Comparison of ENCODE assay signal across 14 mouse cellular contexts in the genomic region with DNA sequence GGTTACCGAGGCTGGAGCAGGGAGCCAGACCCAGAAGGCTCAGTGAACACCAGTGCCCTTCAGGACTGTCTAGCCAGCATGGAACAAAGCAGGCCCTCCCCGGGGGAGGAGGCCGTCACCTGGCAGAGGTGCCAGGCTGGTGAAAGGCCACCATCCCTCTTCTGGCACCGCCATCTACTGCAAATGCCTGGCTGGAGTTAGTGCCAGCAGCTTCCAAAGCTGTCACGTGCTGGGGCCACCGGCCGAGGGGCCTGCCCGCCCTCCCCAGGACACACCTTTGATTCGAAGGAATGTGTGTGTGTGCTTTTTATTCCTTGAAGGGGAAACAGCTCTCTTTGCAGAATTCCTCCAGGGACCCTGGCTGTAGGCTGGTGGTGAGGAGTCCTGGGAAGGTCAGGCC. TPM values are rescaled to one million over a fixed set of nuclear protein-coding genes. Genes with fewer than 3 reads are reported as not detected.
A peak's percentile ranks its signal among the peaks of the same experiment; 100 is the strongest.
DNase-seq lines count a peak whose midpoint lies in the region; ATAC-seq lines count a peak whose summit lies in the region.
"Had no signal": no experiment of that assay in that cellular context is flagged by ENCODE, and none has a peak within 500 bp of the region (broad histone marks: within the 10 kb centered on the region; RNA-seq: fewer than 3 reads in every experiment).

No protein-coding gene starts in this region.

- no peak overlapping the region for H3K4me3 ChIP-seq in brown adipose tissue, adult 24 weeks (ENCODE audit: insufficient read depth, low read depth, low read length)
- no peak overlapping the region for H3K4me3 ChIP-seq in lung, embryonic 15.5 days
- H3K4me3 ChIP-seq: embryonic facial prominence, embryonic 13.5 days; heart, embryonic 15.5 days; myocyte had no signal

- H3K27ac ChIP-seq in brown adipose tissue, adult 24 weeks (replicated peaks; ENCODE audit: low read depth, low read length) = peak overlapping the region; percentile 98
- peak overlapping the region; percentile 58; the same call in 1 of the 2 replicates for H3K27ac ChIP-seq in lung, embryonic 15.5 days
- H3K27ac ChIP-seq: embryonic facial prominence, embryonic 13.5 days; heart, embryonic 15.5 days; macrophage had no signal

- no peaks in the 10 kb centered on the region for H3K9me3 ChIP-seq in lung, embryonic 15.5 days
- H3K9me3 ChIP-seq: embryonic facial prominence, embryonic 13.5 days; heart, embryonic 15.5 days had no signal

- WGBS in lung, embryonic 15.5 days = 55% methylated on average over 9 of the region's 9 CpGs

- peak; percentile 46 for DNase-seq in cerebellum, adult 9-10 months
- peak; percentile 96 to 98 for DNase-seq in kidney, adult 8-10 months
- no peak for DNase-seq in right cerebral cortex, postnatal 10 days (ENCODE audit: low spot score in 2 of 2)
- DNase-seq in right cerebral cortex, adult 2 months (ENCODE audit: low spot score in 2 of 2) = no peak
- DNase-seq: forebrain, postnatal 0 days had no signal

- no peak overlapping the region for H3K9ac ChIP-seq in lung, embryonic 15.5 days
- H3K9ac ChIP-seq: embryonic facial prominence, embryonic 13.5 days; forebrain, postnatal 0 days; heart, embryonic 15.5 days had no signal

- no peak for ATAC-seq in cerebellum, adult (ENCODE audit: insufficient number of reproducible peaks, low FRiP score, low TSS enrichment)
- peak; percentile 55; the same call in 1 of the 2 replicates for ATAC-seq in lung, embryonic 15.5 days (ENCODE audit: borderline replicate concordance, extremely low read depth, low FRiP score, low TSS enrichment)
- no peak for ATAC-seq in activated CD4-positive, CD25-positive, alpha-beta regulatory T cell, adult 4 months
- ATAC-seq: forebrain, postnatal 0 days; Patski had no signal

- H3K4me2 ChIP-seq in lung, embryonic 15.5 days = no peak overlapping the region
- H3K4me2 ChIP-seq: embryonic facial prominence, embryonic 13.5 days; heart, embryonic 15.5 days had no signal

- H3K4me1 ChIP-seq in brown adipose tissue, adult 24 weeks (ENCODE audit: control insufficient read depth, insufficient read depth, insufficient read length, low read length) = no peaks in the 10 kb centered on the region
- H3K4me1 ChIP-seq in lung, embryonic 15.5 days = 0 out of 2 replicates have a peak, but pooled peaks cover 8% of the 10 kb centered on the region
- H3K4me1 ChIP-seq: embryonic facial prominence, embryonic 13.5 days; heart, embryonic 15.5 days had no signal

- no peaks in the 10 kb centered on the region for H3K36me3 ChIP-seq in lung, embryonic 15.5 days
- H3K36me3 ChIP-seq: embryonic facial prominence, embryonic 13.5 days; heart, embryonic 15.5 days had no signal

- H3K27me3 ChIP-seq in lung, embryonic 15.5 days = no peaks in the 10 kb centered on the region
- H3K27me3 ChIP-seq: embryonic facial prominence, embryonic 13.5 days; heart, embryonic 15.5 days; Patski had no signal

RNA-seq across cellular contexts. Expression of a gene that starts 23.7 kb away (rescaled TPM):
- polyA plus RNA-seq in brown adipose tissue, adult 24 weeks (2012; ENCODE audit: insufficient read depth, insufficient read length, missing spikeins) = not detected in 2 replicates
- 0.30 and 0.33 TPM in 2 replicates for polyA plus RNA-seq in lung, embryonic 15.5 days (2015; fragmentation: Nextera tagmentation; extraction: Ambion mirVana)
- not detected for polyA plus RNA-seq in activated CD4-positive, CD25-positive, alpha-beta regulatory T cell, adult 4 months (2017; shearing (Covaris generic))
- polyA plus RNA-seq: heart, embryonic 15.5 days; macrophage; myocyte; Patski had no signal

RNA-seq across cellular contexts. Expression of a gene that starts 52.2 kb away (rescaled TPM):
- polyA plus RNA-seq in brown adipose tissue, adult 24 weeks (2012; ENCODE audit: insufficient read depth, insufficient read length, missing spikeins) = 4.3 and 6.6 TPM in 2 replicates
- 10.0 and 10.9 TPM in 2 replicates for polyA plus RNA-seq in lung, embryonic 15.5 days (2015; fragmentation: Nextera tagmentation; extraction: Ambion mirVana)
- 1 to 10 TPM; 6.0 to 8.9 TPM for polyA plus RNA-seq in activated CD4-positive, CD25-positive, alpha-beta regulatory T cell, adult 4 months (2017; shearing (Covaris generic))

Comparison
In these comparisons a context has a peak if more than half of its experiments do, and no peak if none do; other contexts are left out.
1. DNase-seq: peak in cerebellum, adult 9-10 months (single experiment) and kidney, adult 8-10 months (2 of 2); none in right cerebral cortex, postnatal 10 days (0 of 2) and right cerebral cortex, adult 2 months (0 of 2).